In genomic region chr17:48300199-48300598, GRCm38 (mm10) we compare ENCODE assay signal across 10 mouse cellular contexts. TPM values are rescaled to one million over a fixed set of nuclear protein-coding genes. Genes with fewer than 3 reads are reported as not detected.
DNase-seq lines count a peak whose midpoint lies in the region; ATAC-seq and TF ChIP-seq lines count a peak whose summit lies in the region.
"Had no signal": no experiment of that assay in that cellular context is flagged by ENCODE, and none has a peak within 500 bp of the region (broad histone marks: within the 10 kb centered on the region; RNA-seq: fewer than 3 reads in every experiment).

No protein-coding gene starts in this region.

- H3K4me3 ChIP-seq in hindbrain, embryonic 10.5 days = 0 out of 2 replicates have a peak overlapping the region, but pooled peaks have one; percentile 13
- H3K4me3 ChIP-seq in hindbrain, postnatal 0 days (ENCODE audit: low read length) = no peak overlapping the region
- peak overlapping the region; percentile 17; the same call in 1 of the 2 replicates for H3K4me3 ChIP-seq in heart, postnatal 0 days (ENCODE audit: low read depth, low read length)
- no peak overlapping the region for H3K4me3 ChIP-seq in kidney, embryonic 16.5 days (ENCODE audit: low read length)
- H3K4me3 ChIP-seq: hindbrain, embryonic 15.5 days; myocyte had no signal

- no peak overlapping the region for H3K4me2 ChIP-seq in hindbrain, postnatal 0 days (ENCODE audit: low read depth, low read length)
- peak overlapping the region; percentile 8; the same call in 1 of the 2 replicates for H3K4me2 ChIP-seq in heart, postnatal 0 days (ENCODE audit: low read depth, low read length)
- no peak overlapping the region for H3K4me2 ChIP-seq in kidney, embryonic 16.5 days (replicated peaks; ENCODE audit: low read depth, low read length)
- H3K4me2 ChIP-seq: hindbrain, embryonic 15.5 days had no signal

- H3K4me1 ChIP-seq in hindbrain, embryonic 10.5 days (replicated peaks) = 0 out of 2 replicates have a peak, but pooled peaks cover 3% of the 10 kb centered on the region
- H3K4me1 ChIP-seq in hindbrain, postnatal 0 days (ENCODE audit: insufficient read depth, low read length) = no peaks in the 10 kb centered on the region
- no peaks in the 10 kb centered on the region for H3K4me1 ChIP-seq in heart, postnatal 0 days (ENCODE audit: control insufficient read depth, insufficient read depth)
- H3K4me1 ChIP-seq in kidney, embryonic 16.5 days (ENCODE audit: insufficient read depth, low read length) = no peaks in the 10 kb centered on the region
- H3K4me1 ChIP-seq: hindbrain, embryonic 15.5 days had no signal

- DNase-seq in hindbrain, embryonic 10.5 days (ENCODE audit: low spot score) = no peak
- DNase-seq in hindbrain, postnatal 0 days (ENCODE audit: low spot score) = no peak
- DNase-seq in heart, postnatal 0 days (ENCODE audit: low spot score) = no peak
- peak; percentile 46 to 50 for DNase-seq in lung, postnatal 4 days
- peak; percentile 68 to 72 for DNase-seq in thymus, postnatal 10 days (ENCODE audit: low spot score in 2 of 2)
- no peak for DNase-seq in urinary bladder, postnatal 25 days (ENCODE audit: low spot score)
- no peak for DNase-seq in ovary, postnatal 10 days (ENCODE audit: low spot score)

- no peaks in the 10 kb centered on the region for H3K9me3 ChIP-seq in hindbrain, embryonic 10.5 days
- H3K9me3 ChIP-seq in hindbrain, postnatal 0 days (ENCODE audit: low read length) = no peaks in the 10 kb centered on the region
- no peaks in the 10 kb centered on the region for H3K9me3 ChIP-seq in heart, postnatal 0 days (replicated peaks; ENCODE audit: control insufficient read depth, low read length)
- no peaks in the 10 kb centered on the region for H3K9me3 ChIP-seq in kidney, embryonic 16.5 days (ENCODE audit: low read length)
- H3K9me3 ChIP-seq: hindbrain, embryonic 15.5 days had no signal

- TF ChIP-seq EP300 in heart, postnatal 0 days (IDR thresholded peaks at IDR 0.05; ENCODE audit: low read depth) = no peak

- no peaks in the 10 kb centered on the region for H3K36me3 ChIP-seq in hindbrain, embryonic 10.5 days
- no peaks in the 10 kb centered on the region for H3K36me3 ChIP-seq in hindbrain, postnatal 0 days (ENCODE audit: insufficient read depth, low read length)
- H3K36me3 ChIP-seq in heart, postnatal 0 days (replicated peaks; ENCODE audit: control insufficient read depth, insufficient read depth, low read length) = no peaks in the 10 kb centered on the region
- no peaks in the 10 kb centered on the region for H3K36me3 ChIP-seq in kidney, embryonic 16.5 days (ENCODE audit: insufficient read depth, low read length)
- H3K36me3 ChIP-seq: hindbrain, embryonic 15.5 days had no signal

- peak overlapping the region; percentile 59 for H3K27ac ChIP-seq in hindbrain, embryonic 10.5 days
- H3K27ac ChIP-seq in hindbrain, postnatal 0 days = no peak overlapping the region
- no peak overlapping the region for H3K27ac ChIP-seq in heart, postnatal 0 days (ENCODE audit: low read depth)
- no peak overlapping the region for H3K27ac ChIP-seq in kidney, embryonic 16.5 days (ENCODE audit: low read length)
- H3K27ac ChIP-seq: hindbrain, embryonic 15.5 days had no signal

- no peaks in the 10 kb centered on the region for H3K27me3 ChIP-seq in hindbrain, embryonic 10.5 days (ENCODE audit: insufficient read depth, poor library complexity, severe bottlenecking)
- no peaks in the 10 kb centered on the region for H3K27me3 ChIP-seq in hindbrain, postnatal 0 days (ENCODE audit: insufficient read depth, low read length)
- no peaks in the 10 kb centered on the region for H3K27me3 ChIP-seq in heart, postnatal 0 days (ENCODE audit: control insufficient read depth, insufficient read depth, low read length)
- no peaks in the 10 kb centered on the region for H3K27me3 ChIP-seq in kidney, embryonic 16.5 days (ENCODE audit: insufficient read depth, low read length)
- H3K27me3 ChIP-seq: hindbrain, embryonic 15.5 days had no signal

- ATAC-seq in hindbrain, postnatal 0 days = no peak
- no peak for ATAC-seq in heart, postnatal 0 days (ENCODE audit: insufficient read depth, low read depth)
- ATAC-seq in kidney, embryonic 16.5 days (ENCODE audit: low FRiP score, low TSS enrichment) = no peak

- TF ChIP-seq CTCF in hindbrain, postnatal 0 days (IDR thresholded peaks at IDR 0.05; ENCODE audit: low read depth) = no peak
- TF ChIP-seq CTCF in heart, postnatal 0 days (IDR thresholded peaks at IDR 0.05; ENCODE audit: low read depth) = no peak

- 68% methylated on average over 7 of the region's 7 CpGs for WGBS in hindbrain, embryonic 10.5 days
- 70% methylated on average over 7 of the region's 7 CpGs for WGBS in hindbrain, postnatal 0 days
- 72% methylated on average over 7 of the region's 7 CpGs for WGBS in heart, postnatal 0 days
- WGBS in kidney, embryonic 16.5 days = 70% methylated on average over 7 of the region's 7 CpGs

- H3K9ac ChIP-seq in hindbrain, postnatal 0 days (replicated peaks; ENCODE audit: low read length) = no peak overlapping the region
- H3K9ac ChIP-seq in heart, postnatal 0 days (replicated peaks; ENCODE audit: low read depth, low read length) = no peak overlapping the region
- H3K9ac ChIP-seq in kidney, embryonic 16.5 days (replicated peaks; ENCODE audit: low read length) = no peak overlapping the region
- H3K9ac ChIP-seq: hindbrain, embryonic 15.5 days had no signal

RNA-seq across cellular contexts. Expression of gene Treml2, which starts 0.9 kb away (rescaled TPM):
- polyA plus RNA-seq in hindbrain, embryonic 10.5 days (2016; fragmentation: Nextera tagmentation; extraction: Ambion mirVana) = 0.30 and 0.47 TPM in 2 replicates
- 0.11 and 1.8 TPM in 2 replicates for total RNA-seq in hindbrain, postnatal 0 days (2014; rRNA removed)
- polyA plus RNA-seq in hindbrain, postnatal 0 days (2015; fragmentation: Nextera tagmentation; extraction: Ambion mirVana) = 0.08 and 0.09 TPM in 2 replicates
- 0.15 and 7.9 TPM in 2 replicates for total RNA-seq in heart, postnatal 0 days (2014; rRNA removed; ENCODE audit: low replicate concordance)
- polyA plus RNA-seq in heart, postnatal 0 days (2015; fragmentation: Nextera tagmentation; extraction: Ambion mirVana) = not detected in 2 replicates
- 0.09 and 0.32 TPM in 2 replicates for polyA plus RNA-seq in kidney, embryonic 16.5 days (2015; fragmentation: Nextera tagmentation; extraction: Ambion mirVana)
- polyA plus RNA-seq: myocyte had no signal

RNA-seq across cellular contexts. Expression of gene B430306N03Rik, which starts 15.7 kb away (rescaled TPM):
- polyA plus RNA-seq in hindbrain, embryonic 10.5 days (2016; fragmentation: Nextera tagmentation; extraction: Ambion mirVana) = 0.10 and 0.15 TPM in 2 replicates
- 0.05 TPM in 1 of 2 replicates, not detected in the other for total RNA-seq in hindbrain, postnatal 0 days (2014; rRNA removed)
- not detected in 2 replicates for polyA plus RNA-seq in hindbrain, postnatal 0 days (2015; fragmentation: Nextera tagmentation; extraction: Ambion mirVana)
- 0.23 and 0.31 TPM in 2 replicates for total RNA-seq in heart, postnatal 0 days (2014; rRNA removed; ENCODE audit: low replicate concordance)
- 0.16 and 0.18 TPM in 2 replicates for polyA plus RNA-seq in heart, postnatal 0 days (2015; fragmentation: Nextera tagmentation; extraction: Ambion mirVana)
- 0.17 and 0.25 TPM in 2 replicates for polyA plus RNA-seq in kidney, embryonic 16.5 days (2015; fragmentation: Nextera tagmentation; extraction: Ambion mirVana)
- polyA plus RNA-seq: myocyte had no signal

RNA-seq across cellular contexts. Expression of gene Treml4, which starts 36.1 kb away (rescaled TPM):
- polyA plus RNA-seq in hindbrain, embryonic 10.5 days (2016; fragmentation: Nextera tagmentation; extraction: Ambion mirVana) = not detected in 2 replicates
- not detected in 2 replicates for total RNA-seq in hindbrain, postnatal 0 days (2014; rRNA removed)
- polyA plus RNA-seq in hindbrain, postnatal 0 days (2015; fragmentation: Nextera tagmentation; extraction: Ambion mirVana) = 0.19 and 0.66 TPM in 2 replicates
- 0.19 TPM in 1 of 2 replicates, not detected in the other for total RNA-seq in heart, postnatal 0 days (2014; rRNA removed; ENCODE audit: low replicate concordance)
- 0.36 and 0.44 TPM in 2 replicates for polyA plus RNA-seq in heart, postnatal 0 days (2015; fragmentation: Nextera tagmentation; extraction: Ambion mirVana)
- polyA plus RNA-seq in kidney, embryonic 16.5 days (2015; fragmentation: Nextera tagmentation; extraction: Ambion mirVana) = 0.41 and 0.46 TPM in 2 replicates
- polyA plus RNA-seq: myocyte had no signal

RNA-seq across cellular contexts. Expression of gene Trem2, which starts 46.0 kb away (rescaled TPM):
- 1.2 and 3.5 TPM in 2 replicates for polyA plus RNA-seq in hindbrain, embryonic 10.5 days (2016; fragmentation: Nextera tagmentation; extraction: Ambion mirVana)
- 14.5 and 18.0 TPM in 2 replicates for total RNA-seq in hindbrain, postnatal 0 days (2014; rRNA removed)
- polyA plus RNA-seq in hindbrain, postnatal 0 days (2015; fragmentation: Nextera tagmentation; extraction: Ambion mirVana) = 9.0 and 9.4 TPM in 2 replicates
- 1.2 and 3.5 TPM in 2 replicates for total RNA-seq in heart, postnatal 0 days (2014; rRNA removed; ENCODE audit: low replicate concordance)
- polyA plus RNA-seq in heart, postnatal 0 days (2015; fragmentation: Nextera tagmentation; extraction: Ambion mirVana) = 2.7 and 3.5 TPM in 2 replicates
- polyA plus RNA-seq in kidney, embryonic 16.5 days (2015; fragmentation: Nextera tagmentation; extraction: Ambion mirVana) = 1.8 and 2.4 TPM in 2 replicates

RNA-seq across cellular contexts. Expression of gene Trem3, which starts 52.6 kb away (rescaled TPM):
- polyA plus RNA-seq in hindbrain, embryonic 10.5 days (2016; fragmentation: Nextera tagmentation; extraction: Ambion mirVana) = not detected in 2 replicates
- total RNA-seq in hindbrain, postnatal 0 days (2014; rRNA removed) = not detected in 2 replicates
- polyA plus RNA-seq in hindbrain, postnatal 0 days (2015; fragmentation: Nextera tagmentation; extraction: Ambion mirVana) = not detected in 2 replicates
- total RNA-seq in heart, postnatal 0 days (2014; rRNA removed; ENCODE audit: low replicate concordance) = not detected in 2 replicates
- polyA plus RNA-seq in heart, postnatal 0 days (2015; fragmentation: Nextera tagmentation; extraction: Ambion mirVana) = 0.11 and 0.15 TPM in 2 replicates
- 0.21 TPM in 1 of 2 replicates, not detected in the other for polyA plus RNA-seq in kidney, embryonic 16.5 days (2015; fragmentation: Nextera tagmentation; extraction: Ambion mirVana)
- polyA plus RNA-seq: hindbrain, embryonic 15.5 days had no signal

Comparison
In these comparisons a context has a peak if more than half of its experiments do, and no peak if none do; other contexts are left out.
1. H3K4me3 ChIP-seq: peak in hindbrain, embryonic 10.5 days (single experiment) and heart, postnatal 0 days (single experiment); none in hindbrain, postnatal 0 days (single experiment) and kidney, embryonic 16.5 days (single experiment).
2. DNase-seq: peak in lung, postnatal 4 days (2 of 2) and thymus, postnatal 10 days (2 of 2); none in hindbrain, embryonic 10.5 days (single experiment), hindbrain, postnatal 0 days (single experiment), heart, postnatal 0 days (single experiment), urinary bladder, postnatal 25 days (single experiment) and ovary, postnatal 10 days (single experiment).